Mouse (Mus musculus): ENCODE measurements around the gene Kcnj9. TPM values are rescaled to one million over a fixed set of nuclear protein-coding genes. Genes with fewer than 3 reads are reported as not detected.

The Kcnj9 gene
- total and polyA plus RNA-seq, 2 experiments from 2014 or later: not detected

DNA sequence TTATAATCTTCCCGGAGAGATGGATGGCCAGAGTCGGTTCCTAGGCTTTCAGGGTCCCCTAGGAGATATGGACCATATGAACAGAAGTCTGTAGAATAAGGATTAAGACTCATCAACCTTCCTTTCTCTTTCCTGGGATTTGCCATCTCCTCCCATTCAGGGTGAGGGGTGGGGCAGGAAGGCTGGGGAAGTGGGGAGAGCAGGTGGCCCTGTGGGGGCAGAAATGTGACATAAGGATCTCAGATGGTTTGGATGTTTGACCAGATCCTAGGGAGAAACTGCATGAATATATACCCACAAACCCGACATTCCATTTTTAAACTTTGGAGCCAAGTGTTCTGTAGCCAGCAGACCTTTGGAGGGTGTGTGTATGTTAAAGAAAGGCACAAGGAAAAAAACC is 1.1 kb downstream of the Kcnj9 start:
- Histone ChIP-seq H3K9me3 (replicated peaks; ENCODE audit: control insufficient read depth, low read length) (no peaks in the 10 kb centered on the region), H3K4me1 (ENCODE audit: control insufficient read depth, insufficient read depth) (0 out of 2 replicates have a peak, but pooled peaks cover 3% of the 10 kb centered on the region), H3K4me3 (ENCODE audit: low read depth, low read length) (no peak overlapping the region), H3K9ac (replicated peaks; ENCODE audit: low read depth, low read length) (no peak overlapping the region), H3K4me2 (ENCODE audit: low read depth, low read length) (no peak overlapping the region), H3K27me3 (ENCODE audit: control insufficient read depth, insufficient read depth, low read length) (peaks cover 60% of the 10 kb centered on the region), H3K27ac (ENCODE audit: low read depth) (no peak overlapping the region), H3K36me3 (replicated peaks; ENCODE audit: control insufficient read depth, insufficient read depth, low read length) (no peaks in the 10 kb centered on the region)
- DNase-seq (ENCODE audit: low spot score) (no peak), ATAC-seq (ENCODE audit: insufficient read depth, low read depth) (no peak)
- WGBS: 71% methylated on average over 3 of the region's 3 CpGs
- TF ChIP-seq CTCF (IDR thresholded peaks at IDR 0.05; ENCODE audit: low read depth) (no peak), EP300 (IDR thresholded peaks at IDR 0.05; ENCODE audit: low read depth) (no peak)

GRCm38 (mm10) chr1:172327206-172328001 is 1.7 kb downstream of the Kcnj9 start:
- H3K9me3 ChIP-seq (replicated peaks; ENCODE audit: control insufficient read depth, low read length): no peaks in the 10 kb centered on the region
- no peak overlapping the region for H3K4me3 ChIP-seq (ENCODE audit: low read depth, low read length)
- H3K27me3 ChIP-seq (ENCODE audit: control insufficient read depth, insufficient read depth, low read length): peaks cover 55% of the 10 kb centered on the region
- no peak overlapping the region for H3K27ac ChIP-seq (ENCODE audit: low read depth)
- no peak overlapping the region for H3K4me2 ChIP-seq (ENCODE audit: low read depth, low read length)
- 74% methylated on average over 16 of the region's 16 CpGs for WGBS
- no peak for DNase-seq (ENCODE audit: low spot score)
- H3K9ac ChIP-seq (replicated peaks; ENCODE audit: low read depth, low read length): no peak overlapping the region
- no peaks in the 10 kb centered on the region for H3K36me3 ChIP-seq (replicated peaks; ENCODE audit: control insufficient read depth, insufficient read depth, low read length)
- no peak for ATAC-seq (ENCODE audit: insufficient read depth, low read depth)
- H3K4me1 ChIP-seq (ENCODE audit: control insufficient read depth, insufficient read depth): 0 out of 2 replicates have a peak, but pooled peaks cover 3% of the 10 kb centered on the region
- no peak for TF ChIP-seq CTCF (IDR thresholded peaks at IDR 0.05; ENCODE audit: low read depth)
- TF ChIP-seq EP300 (IDR thresholded peaks at IDR 0.05; ENCODE audit: low read depth): no peak

GRCm38 (mm10) chr1:172326684-172327083 is 2.4 kb downstream of the Kcnj9 start:
- H3K4me2 ChIP-seq (ENCODE audit: low read depth, low read length): peak overlapping the region; percentile 64; the same call in 1 of the 2 replicates
- no peak overlapping the region for H3K27ac ChIP-seq (ENCODE audit: low read depth)
- H3K9me3 ChIP-seq (replicated peaks; ENCODE audit: control insufficient read depth, low read length): no peaks in the 10 kb centered on the region
- WGBS: 46% methylated on average over 11 of the region's 11 CpGs
- H3K9ac ChIP-seq (replicated peaks; ENCODE audit: low read depth, low read length): no peak overlapping the region
- TF ChIP-seq CTCF (IDR thresholded peaks at IDR 0.05; ENCODE audit: low read depth): no peak
- TF ChIP-seq EP300 (IDR thresholded peaks at IDR 0.05; ENCODE audit: low read depth): no peak
- DNase-seq (ENCODE audit: low spot score): no peak
- H3K27me3 ChIP-seq (ENCODE audit: control insufficient read depth, insufficient read depth, low read length): peaks cover 55% of the 10 kb centered on the region
- peak overlapping the region; percentile 44 for H3K4me3 ChIP-seq (ENCODE audit: low read depth, low read length)
- H3K36me3 ChIP-seq (replicated peaks; ENCODE audit: control insufficient read depth, insufficient read depth, low read length): no peaks in the 10 kb centered on the region
- H3K4me1 ChIP-seq (ENCODE audit: control insufficient read depth, insufficient read depth): 0 out of 2 replicates have a peak, but pooled peaks cover 3% of the 10 kb centered on the region
- no peak for ATAC-seq (ENCODE audit: insufficient read depth, low read depth)

GRCm38 (mm10) chr1:172325680-172326535 is 3.2 kb downstream of the Kcnj9 start:
- TF ChIP-seq EP300 (IDR thresholded peaks at IDR 0.05; ENCODE audit: low read depth): no peak
- peak; percentile 59 for TF ChIP-seq CTCF (IDR thresholded peaks at IDR 0.05; ENCODE audit: low read depth)
- H3K27me3 ChIP-seq (ENCODE audit: control insufficient read depth, insufficient read depth, low read length): peaks cover 52% of the 10 kb centered on the region
- DNase-seq (ENCODE audit: low spot score): no peak

DNA sequence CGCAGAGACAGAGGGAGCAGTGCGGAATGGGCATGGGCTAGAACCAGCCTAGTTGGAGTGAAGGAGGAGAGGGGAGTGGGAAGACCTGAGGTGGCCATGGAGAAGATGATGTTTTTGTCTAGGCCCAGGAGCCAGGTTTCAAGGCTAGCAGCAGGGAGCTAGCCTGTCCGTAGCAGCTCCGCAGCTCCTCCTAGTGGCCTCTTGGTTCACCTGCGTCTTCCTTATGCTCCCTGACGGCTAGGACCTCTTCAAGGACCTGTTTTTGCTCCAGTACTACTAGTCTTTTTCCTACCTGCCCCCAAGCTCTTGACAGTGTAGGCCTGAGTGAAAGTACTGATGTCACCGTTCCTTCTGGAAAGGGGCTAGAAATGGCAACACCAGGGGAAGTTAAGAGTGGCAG is 4.4 kb downstream of the Kcnj9 start:
- H3K4me2 ChIP-seq (ENCODE audit: low read depth, low read length): no peak overlapping the region
- H3K9ac ChIP-seq (replicated peaks; ENCODE audit: low read depth, low read length): no peak overlapping the region
- H3K4me3 ChIP-seq (ENCODE audit: low read depth, low read length): no peak overlapping the region
- WGBS: 10% methylated on average over 7 of the region's 7 CpGs
- H3K4me1 ChIP-seq (ENCODE audit: control insufficient read depth, insufficient read depth): 0 out of 2 replicates have a peak, but pooled peaks cover 3% of the 10 kb centered on the region
- H3K36me3 ChIP-seq (replicated peaks; ENCODE audit: control insufficient read depth, insufficient read depth, low read length): 0 out of 2 replicates have a peak, but pooled peaks cover 1% of the 10 kb centered on the region
- no peak overlapping the region for H3K27ac ChIP-seq (ENCODE audit: low read depth)
- DNase-seq (ENCODE audit: low spot score) (peak; percentile 63), ATAC-seq (ENCODE audit: insufficient read depth, low read depth) (peak; percentile 68)
- peak; percentile 82 for TF ChIP-seq CTCF (IDR thresholded peaks at IDR 0.05; ENCODE audit: low read depth)
- no peak for TF ChIP-seq EP300 (IDR thresholded peaks at IDR 0.05; ENCODE audit: low read depth)
- no peaks in the 10 kb centered on the region for H3K9me3 ChIP-seq (replicated peaks; ENCODE audit: control insufficient read depth, low read length)
- H3K27me3 ChIP-seq (ENCODE audit: control insufficient read depth, insufficient read depth, low read length): peaks cover 41% of the 10 kb centered on the region

More at GRCm38 (mm10) chr1:172325680-172326535, 3.2 kb downstream of the Kcnj9 start:
- no peaks in the 10 kb centered on the region for H3K36me3 ChIP-seq (replicated peaks; ENCODE audit: control insufficient read depth, insufficient read depth, low read length)
- peak; percentile 36; the same call in 1 of the 2 replicates for ATAC-seq (ENCODE audit: insufficient read depth, low read depth)
- no peaks in the 10 kb centered on the region for H3K9me3 ChIP-seq (replicated peaks; ENCODE audit: control insufficient read depth, low read length)
- H3K4me1 ChIP-seq (ENCODE audit: control insufficient read depth, insufficient read depth): 0 out of 2 replicates have a peak, but pooled peaks cover 3% of the 10 kb centered on the region
- H3K27ac ChIP-seq (ENCODE audit: low read depth): no peak overlapping the region
- peak overlapping the region; percentile 44 for H3K4me3 ChIP-seq (ENCODE audit: low read depth, low read length)
- no peak overlapping the region for H3K9ac ChIP-seq (replicated peaks; ENCODE audit: low read depth, low read length)
- peak overlapping the region; percentile 64 for H3K4me2 ChIP-seq (ENCODE audit: low read depth, low read length)
- 15% methylated on average over 94 of the region's 94 CpGs for WGBS
